Mouse (Mus musculus) megakaryocyte, embryonic 14.5 days (primary cell): ENCODE results near the gene Rbms3. TPM values are rescaled to one million over a fixed set of nuclear protein-coding genes. Genes with fewer than 3 reads are reported as not detected.

Experiments
- H3K27me3 ChIP-seq: replicated peaks from 2 replicates; pipeline ENCODE3; 2012; ENCODE audit warnings: inconsistent platforms
- H3K36me3 ChIP-seq: replicated peaks from 2 replicates; pipeline ENCODE3; 2012; ENCODE audit warnings: low read length, inconsistent platforms, mixed read lengths
- H3K4me1 ChIP-seq: 2 replicates; pipeline ENCODE4 v1.6.1; 2012; ENCODE audit warnings: inconsistent platforms
- H3K4me3 ChIP-seq: replicated peaks from 2 replicates; pipeline ENCODE3; 2012; ENCODE audit warnings: moderate library complexity, mild to moderate bottlenecking, inconsistent platforms
- H3K9me3 ChIP-seq: 2 replicates; pipeline ENCODE4 v1.6.1; 2012; ENCODE audit warnings: inconsistent platforms
- FLI1 ChIP-seq: IDR thresholded peaks from 2 replicates; pipeline ENCODE4 v1.6.1; 2012; ENCODE audit warnings: low read length, inconsistent platforms, mixed read lengths
- GATA1 ChIP-seq: IDR thresholded peaks from 3 replicates; pipeline ENCODE4 v1.6.1; 2012; ENCODE audit warnings: mixed read lengths, low read length, inconsistent platforms, borderline replicate concordance
- polyA plus RNA-seq: library from polyadenylated mRNA; stranded (reverse); fragments of >175 nt; gene quantifications from 2 replicates; pipeline ENCODE4 v1.2.3, GENCODE M21; 2012; ENCODE audit warnings: low replicate concordance; ENCODE audit not compliant: insufficient read depth

The Rbms3 gene
- polyA plus RNA-seq, 1 experiment: not detected

DNA sequence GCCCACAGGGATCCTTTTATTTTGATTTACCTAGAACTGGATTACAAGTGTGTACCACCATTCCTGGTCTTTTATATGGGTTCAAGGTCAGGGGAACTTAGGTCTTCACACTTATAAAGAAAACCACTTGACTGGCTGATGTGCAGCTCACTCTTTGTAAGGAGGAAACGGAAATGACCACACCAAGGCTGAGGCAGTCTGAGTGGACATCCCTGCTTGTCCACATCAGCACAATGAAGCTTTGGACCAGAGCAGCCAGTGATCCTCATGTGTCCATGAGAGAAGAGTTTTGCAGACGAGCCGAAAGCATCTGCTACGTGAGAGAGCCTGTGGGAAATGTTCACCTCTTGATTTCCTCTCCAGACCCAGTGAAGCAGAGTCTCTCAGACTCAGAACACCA lies 521.8 kb downstream of the Rbms3 start:
- no peaks in the 10 kb centered on the region for H3K36me3 ChIP-seq
- H3K4me3 ChIP-seq: no peak overlapping the region
- TF ChIP-seq GATA1 (no peak), FLI1 (no peak)
- H3K4me1 ChIP-seq: no peaks in the 10 kb centered on the region
- H3K9me3 ChIP-seq: peaks cover 71% of the 10 kb centered on the region
- H3K27me3 ChIP-seq: no peaks in the 10 kb centered on the region

DNA sequence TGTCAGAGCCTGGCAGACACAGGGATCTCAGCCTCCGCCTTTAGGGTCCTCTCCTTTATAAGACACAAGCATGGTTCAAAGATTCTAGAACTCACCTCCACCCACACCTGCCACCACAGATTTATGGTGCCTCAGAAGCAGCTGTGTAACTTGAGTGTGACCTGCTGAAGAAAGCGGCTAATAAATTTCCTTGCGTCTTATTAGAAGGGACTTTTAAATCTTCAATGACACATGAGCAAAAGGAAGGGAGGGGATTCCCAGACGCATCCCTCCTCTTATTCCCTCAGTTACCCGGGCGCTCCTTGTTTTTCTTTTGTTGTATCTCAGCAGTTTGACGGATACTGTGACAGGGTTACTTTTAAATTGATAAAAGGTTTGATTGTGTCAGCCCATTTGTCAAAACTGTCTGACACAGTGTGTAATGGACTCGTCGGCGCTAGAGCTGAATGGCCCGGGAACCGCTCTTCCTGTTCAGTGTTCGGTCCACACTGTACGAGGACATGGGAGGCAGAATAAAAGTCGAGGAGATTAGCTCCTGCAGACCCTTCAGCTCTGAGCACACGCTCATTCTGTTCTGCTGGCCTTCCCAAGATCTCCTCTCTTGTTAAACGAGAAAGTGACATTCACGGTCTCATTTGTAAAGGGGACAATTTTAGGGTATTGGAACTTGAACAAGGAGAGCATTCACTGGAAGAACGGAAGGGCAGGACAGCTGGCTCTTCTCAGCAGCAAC lies 527.3 kb downstream of the Rbms3 start:
- Histone ChIP-seq H3K4me3 (no peak overlapping the region), H3K4me1 (no peaks in the 10 kb centered on the region), H3K27me3 (no peaks in the 10 kb centered on the region), H3K9me3 (peaks cover 69% of the 10 kb centered on the region), H3K36me3 (no peaks in the 10 kb centered on the region)
- TF ChIP-seq FLI1 (no peak), GATA1 (no peak)

DNA sequence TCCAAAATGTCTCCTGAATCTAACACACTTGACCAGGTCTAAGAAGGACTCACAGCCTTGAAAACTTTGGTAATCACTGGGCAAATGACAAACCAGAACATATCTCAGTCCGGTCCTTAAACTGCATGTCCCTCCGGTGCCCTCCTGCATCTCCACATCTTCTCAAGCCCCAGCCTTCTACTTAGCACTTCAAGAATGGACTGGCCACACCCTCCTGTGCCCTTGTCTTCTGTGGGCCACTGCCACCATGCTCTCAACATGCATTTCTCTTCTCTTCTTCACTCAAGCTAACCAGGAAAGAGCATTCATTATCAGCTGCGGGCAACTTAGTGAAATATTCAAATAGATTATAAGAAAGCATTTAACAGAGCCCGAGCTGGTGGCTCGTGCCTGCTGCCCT lies 529.5 kb downstream of the Rbms3 start:
- TF ChIP-seq FLI1: no peak
- TF ChIP-seq GATA1: no peak
- Histone ChIP-seq H3K27me3 (no peaks in the 10 kb centered on the region), H3K36me3 (no peaks in the 10 kb centered on the region), H3K4me3 (no peak overlapping the region), H3K9me3 (peaks cover 50% of the 10 kb centered on the region), H3K4me1 (no peaks in the 10 kb centered on the region)

DNA sequence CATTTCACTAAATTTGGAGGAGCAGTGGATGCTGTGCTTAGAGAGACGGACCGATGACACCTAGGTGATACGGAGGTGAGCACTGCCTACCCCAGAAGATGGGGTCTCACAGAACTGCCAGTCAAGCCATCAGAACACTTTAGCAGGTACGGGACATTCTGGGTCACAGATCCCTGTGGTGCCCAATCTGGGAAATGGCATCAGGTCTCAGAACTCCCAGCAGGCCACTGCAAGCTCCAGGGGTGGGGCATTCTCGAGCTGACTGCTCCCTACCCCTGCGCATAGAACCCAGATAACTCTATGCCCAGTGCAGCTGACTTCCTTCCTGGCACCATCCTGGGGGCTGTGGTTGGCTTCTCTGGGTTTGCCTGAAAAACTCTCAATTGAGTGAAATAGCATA lies 536.2 kb downstream of the Rbms3 start:
- TF ChIP-seq FLI1 (no peak), GATA1 (no peak)
- no peak overlapping the region for H3K4me3 ChIP-seq
- H3K36me3 ChIP-seq: no peaks in the 10 kb centered on the region
- H3K9me3 ChIP-seq: peaks cover 50% of the 10 kb centered on the region
- H3K4me1 ChIP-seq: no peaks in the 10 kb centered on the region
- H3K27me3 ChIP-seq: no peaks in the 10 kb centered on the region

DNA sequence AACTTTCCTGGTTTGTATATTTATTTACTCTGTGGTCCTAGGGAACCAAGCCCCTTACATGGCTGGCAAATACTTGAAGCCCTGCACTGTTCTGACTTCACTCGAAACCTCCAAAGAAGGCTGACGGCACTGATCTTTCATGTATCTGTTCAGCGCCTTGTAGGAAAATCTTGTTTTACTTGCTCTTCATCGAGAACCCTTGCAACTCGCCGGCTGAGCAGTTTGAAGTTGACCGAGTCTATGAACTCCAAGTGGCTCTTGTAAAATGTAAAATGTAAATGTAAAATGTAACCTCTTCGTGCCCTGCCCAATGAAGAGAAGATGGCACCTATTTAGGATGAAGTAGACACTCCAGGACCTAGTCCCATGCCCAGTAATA lies 537.5 kb downstream of the Rbms3 start:
- H3K36me3 ChIP-seq: no peaks in the 10 kb centered on the region
- H3K4me1 ChIP-seq: no peaks in the 10 kb centered on the region
- TF ChIP-seq GATA1 (no peak), FLI1 (no peak)
- no peaks in the 10 kb centered on the region for H3K27me3 ChIP-seq
- H3K9me3 ChIP-seq: peaks cover 56% of the 10 kb centered on the region
- H3K4me3 ChIP-seq: no peak overlapping the region

DNA sequence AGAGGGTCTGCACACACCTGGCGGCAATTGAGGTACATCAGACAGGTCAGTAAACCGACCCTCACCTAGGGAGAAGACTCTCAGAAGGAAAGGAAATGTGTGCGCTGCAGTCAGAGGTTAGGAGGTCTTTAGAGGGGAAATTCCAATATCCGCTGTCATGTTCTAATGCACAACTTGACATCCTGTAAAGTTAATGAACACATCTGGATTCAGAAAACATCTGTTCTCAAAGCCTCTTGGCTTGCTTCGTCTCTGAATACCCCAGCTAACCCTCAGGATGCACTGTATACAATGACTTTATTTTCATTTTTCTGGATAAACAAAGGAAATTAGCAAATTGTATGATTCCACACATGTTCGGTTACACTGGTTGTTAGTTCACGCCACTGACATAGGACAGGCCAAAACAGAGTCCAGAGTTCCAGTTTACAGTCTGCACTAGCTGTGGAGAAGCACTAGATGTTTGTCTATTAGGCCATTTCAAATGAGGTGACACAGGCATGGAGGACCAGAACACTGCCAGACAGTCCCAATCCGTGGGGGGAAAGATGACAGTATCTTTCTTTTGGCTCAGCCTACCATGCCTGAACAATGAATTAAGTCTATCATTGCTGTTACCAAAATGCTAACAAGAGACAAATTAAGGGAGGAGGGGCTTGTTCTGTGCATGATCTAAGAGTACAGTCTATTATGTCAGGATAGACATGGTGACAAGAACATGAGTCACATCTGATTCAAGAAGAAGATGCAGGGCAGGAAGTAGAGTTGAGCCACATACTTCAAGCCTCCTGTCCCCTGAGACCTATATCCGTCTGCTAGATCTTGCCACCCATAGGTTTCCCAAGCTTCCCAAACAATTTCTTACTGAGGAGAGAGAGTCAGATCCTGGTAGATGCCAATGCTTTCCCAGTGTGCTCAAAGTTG lies 538.2 kb downstream of the Rbms3 start:
- Histone ChIP-seq H3K36me3 (no peaks in the 10 kb centered on the region), H3K4me3 (no peak overlapping the region), H3K27me3 (no peaks in the 10 kb centered on the region), H3K4me1 (no peaks in the 10 kb centered on the region), H3K9me3 (peaks cover 56% of the 10 kb centered on the region)
- TF ChIP-seq GATA1 (no peak), FLI1 (no peak)

DNA sequence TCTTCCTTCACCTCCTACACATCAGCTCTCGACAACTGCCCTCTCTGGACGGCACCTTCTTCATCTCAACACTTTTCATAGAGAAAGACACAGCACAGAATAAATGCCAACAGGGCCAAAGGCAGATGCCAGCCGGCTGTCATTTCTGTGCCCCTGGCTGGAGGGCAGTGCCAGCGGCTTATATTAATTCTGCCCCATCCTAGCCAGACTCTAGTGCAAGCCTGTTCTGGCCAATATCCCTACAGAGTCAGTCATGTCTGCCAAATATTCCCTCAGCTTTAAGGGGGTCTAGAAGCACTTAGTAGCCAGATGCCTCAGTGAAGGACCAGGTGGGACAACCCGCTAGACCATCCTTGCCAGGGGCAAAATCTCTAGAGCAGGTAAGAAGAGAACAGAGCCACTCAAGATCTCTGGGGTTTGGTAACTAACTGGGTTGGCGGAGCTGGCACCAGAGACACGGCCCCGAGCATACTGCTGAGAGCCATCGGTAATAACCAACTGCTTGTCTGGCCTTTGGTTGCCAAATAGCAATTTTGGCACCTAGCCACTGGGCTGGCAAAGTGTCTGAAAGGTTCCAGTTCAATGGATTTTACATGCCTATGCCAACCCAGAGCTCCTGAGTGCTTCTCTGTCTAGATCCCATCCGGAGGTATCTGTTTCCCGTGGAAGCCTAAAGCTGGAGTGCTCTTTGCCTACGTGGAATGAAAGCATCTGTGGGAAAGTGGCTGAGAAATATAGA lies 540.1 kb downstream of the Rbms3 start:
- Histone ChIP-seq H3K36me3 (no peaks in the 10 kb centered on the region), H3K4me1 (no peaks in the 10 kb centered on the region), H3K4me3 (no peak overlapping the region), H3K9me3 (peaks cover 64% of the 10 kb centered on the region), H3K27me3 (no peaks in the 10 kb centered on the region)
- no peak for TF ChIP-seq GATA1
- TF ChIP-seq FLI1: no peak

DNA sequence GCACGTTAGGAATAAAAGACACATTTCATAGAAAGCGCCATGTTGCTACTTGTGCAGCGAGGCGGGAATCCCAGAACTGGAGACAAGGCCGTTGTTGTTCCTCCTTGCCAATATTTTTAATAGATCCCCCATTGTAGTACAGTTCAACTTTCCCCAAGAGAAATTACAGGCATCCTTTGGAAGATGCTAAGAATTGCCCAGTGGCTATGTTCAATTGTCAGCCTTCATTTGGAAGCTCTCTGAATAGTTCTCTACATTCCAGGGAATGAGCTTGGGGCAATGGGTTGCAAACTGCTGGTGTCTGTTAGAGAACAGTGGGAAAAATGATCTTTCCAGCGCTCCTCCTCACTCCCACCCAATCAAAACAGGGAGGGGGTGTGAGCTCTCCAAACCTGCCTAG lies 541.4 kb downstream of the Rbms3 start:
- no peak for TF ChIP-seq GATA1
- TF ChIP-seq FLI1: no peak
- Histone ChIP-seq H3K4me3 (no peak overlapping the region), H3K9me3 (peaks cover 67% of the 10 kb centered on the region), H3K36me3 (no peaks in the 10 kb centered on the region), H3K27me3 (no peaks in the 10 kb centered on the region), H3K4me1 (no peaks in the 10 kb centered on the region)

DNA sequence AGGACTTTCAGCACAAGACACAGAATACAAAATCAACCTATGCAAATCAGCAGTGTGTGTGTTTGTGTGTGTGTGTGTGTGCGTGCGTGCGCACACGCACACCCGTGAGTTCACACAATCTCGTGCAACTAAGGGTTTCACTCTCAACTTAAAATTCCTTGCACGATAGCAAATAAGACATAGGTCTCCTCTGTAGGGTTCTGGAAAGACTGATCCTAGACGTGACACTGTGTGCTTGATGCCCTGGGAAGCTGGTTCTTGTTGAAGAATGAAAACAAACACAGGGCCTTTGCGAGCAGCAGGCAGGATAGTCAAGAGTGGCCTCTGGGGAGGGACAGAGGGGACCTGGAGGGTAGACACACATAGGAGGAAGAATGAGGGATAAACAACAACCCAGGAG lies 544.0 kb downstream of the Rbms3 start:
- H3K4me3 ChIP-seq: no peak overlapping the region
- H3K9me3 ChIP-seq: peaks cover 53% of the 10 kb centered on the region
- TF ChIP-seq GATA1 (no peak), FLI1 (no peak)
- no peaks in the 10 kb centered on the region for H3K27me3 ChIP-seq
- no peaks in the 10 kb centered on the region for H3K36me3 ChIP-seq
- no peaks in the 10 kb centered on the region for H3K4me1 ChIP-seq
